Mouse (Mus musculus): ENCODE data around the gene Rgr.

Gene Rgr

GRCm38 (mm10) chr14:37048914-37049410 lies at the start of gene Rgr:
Gene Rgr (minus strand): TSS chr14:37048964.
- DNase-seq (ENCODE audit: low spot score), result no peak

- no peak for DNase-seq (ENCODE audit: low spot score)
Measured at GRCm38 (mm10) chr14:37097956-37098530, 49.3 kb upstream of the Rgr start, which contains the start of gene Cdhr1. Gene Cdhr1 (minus strand): TSS chr14:37098347.

DNA sequence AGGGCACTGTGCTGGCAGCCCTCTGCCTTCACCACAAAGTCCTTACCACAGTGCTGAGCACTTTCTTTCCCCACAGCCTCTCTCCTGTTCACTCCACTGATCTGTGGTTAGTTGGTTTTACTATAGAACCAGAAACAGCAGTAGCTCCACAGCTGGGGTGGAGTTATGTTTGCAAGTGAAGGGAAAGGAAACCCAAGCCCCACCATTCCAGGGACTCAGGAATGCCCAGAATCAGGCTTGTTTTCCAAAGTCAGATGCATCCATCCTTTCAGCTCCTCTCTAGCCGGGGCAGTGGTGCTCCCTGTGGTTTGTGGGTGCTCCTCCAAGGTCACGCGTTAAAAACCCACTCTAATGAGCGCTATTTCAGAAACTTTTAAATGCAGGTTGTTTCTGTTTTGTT lies 46.8 kb upstream of the Rgr start:
- DNase-seq (ENCODE audit: low spot score), result no peak

GRCm38 (mm10) chr14:37094436-37094835 lies 45.7 kb upstream of the Rgr start:
- DNase-seq (ENCODE audit: low spot score), result no peak

DNA sequence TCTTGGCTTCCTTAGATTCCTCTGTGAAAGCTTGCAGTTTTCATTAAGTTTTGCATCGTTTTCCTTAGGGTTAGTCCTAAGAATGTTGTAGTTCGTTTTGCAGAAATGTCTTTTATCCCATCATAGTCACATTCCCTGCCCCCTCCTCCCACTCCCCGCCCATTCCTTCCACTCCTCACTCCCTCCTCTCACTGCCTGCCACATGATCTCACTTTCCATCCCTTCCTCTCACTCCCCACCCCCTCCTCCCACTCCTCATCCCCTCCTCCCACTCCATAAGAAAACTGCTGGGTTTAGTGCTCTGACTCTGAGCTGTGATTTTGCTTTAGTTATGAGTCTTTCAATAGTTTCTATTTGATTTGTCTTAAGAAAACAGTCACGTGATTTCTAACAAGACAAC lies 35.0 kb upstream of the Rgr start:
- no peak for DNase-seq (ENCODE audit: low spot score)

DNA sequence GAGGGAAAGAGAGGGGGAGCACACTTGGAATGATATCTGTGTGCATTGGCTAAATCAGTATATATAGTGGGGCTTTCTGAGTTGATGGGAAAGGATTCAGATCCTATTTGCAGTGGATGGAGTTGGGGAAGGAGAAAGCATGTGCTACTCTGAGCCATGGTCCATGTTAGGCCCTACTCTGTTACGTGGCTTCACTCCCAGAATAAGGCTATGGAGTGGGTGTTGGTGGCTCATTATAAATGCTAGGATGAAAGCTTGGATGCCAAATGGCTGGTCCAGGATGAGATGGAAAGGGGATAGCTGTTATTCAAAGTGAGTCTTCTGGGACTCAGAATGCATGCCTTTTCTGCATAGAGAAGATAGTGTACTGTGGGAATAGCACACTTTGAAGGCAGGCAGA lies 32.0 kb upstream of the Rgr start:
- DNase-seq (ENCODE audit: low spot score), result no peak

- peak; percentile 8 for DNase-seq (ENCODE audit: low spot score)
Measured at GRCm38 (mm10) chr14:37068516-37068915, 19.8 kb upstream of the Rgr start.

DNA sequence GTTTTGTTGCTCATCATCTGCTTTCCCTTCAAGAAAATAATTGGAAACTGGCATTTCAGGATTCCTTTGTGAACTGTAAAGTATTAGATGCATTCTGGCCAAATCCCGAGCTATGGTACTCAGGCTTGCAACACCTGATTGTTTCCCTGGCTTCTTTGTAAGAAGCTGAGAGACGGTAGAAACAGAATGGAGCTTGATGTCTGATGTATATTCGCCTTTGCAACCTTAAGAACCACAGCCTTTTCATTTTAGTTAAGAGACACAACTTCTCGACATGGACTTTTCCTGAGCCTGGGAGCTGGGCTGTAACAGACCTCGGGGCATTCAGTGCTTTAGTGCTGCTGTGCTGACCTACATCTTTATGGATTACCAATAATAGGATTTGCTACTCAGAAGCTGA lies 18.9 kb upstream of the Rgr start, which contains the start of gene Lrit2:
Lrit2 (plus strand) TSS at position 301 of the 400 bp plus-strand sequence.
- no peak for DNase-seq (ENCODE audit: low spot score)

DNA sequence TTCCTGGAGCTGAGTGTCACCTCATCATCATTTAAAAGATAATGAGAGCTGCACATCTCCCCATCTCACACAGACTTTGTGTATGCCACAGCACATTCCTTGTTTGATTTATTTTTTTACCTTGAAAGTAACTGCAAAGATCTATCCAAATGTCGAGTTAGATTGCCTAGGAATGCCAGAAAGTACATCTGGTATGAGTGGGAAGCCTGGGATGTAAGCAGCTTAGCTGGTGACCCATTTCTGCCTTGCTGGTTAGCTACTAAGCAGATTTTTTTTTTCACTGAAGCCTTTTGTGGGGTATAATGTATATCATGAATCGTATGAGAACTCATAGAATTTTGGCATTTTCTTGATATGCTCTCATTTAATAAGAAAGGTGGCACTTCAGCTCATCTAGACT lies 17.9 kb upstream of the Rgr start:
- no peak for DNase-seq (ENCODE audit: low spot score)

GRCm38 (mm10) chr14:37064849-37065248 lies 16.1 kb upstream of the Rgr start:
- DNase-seq (ENCODE audit: low spot score), result no peak

DNA sequence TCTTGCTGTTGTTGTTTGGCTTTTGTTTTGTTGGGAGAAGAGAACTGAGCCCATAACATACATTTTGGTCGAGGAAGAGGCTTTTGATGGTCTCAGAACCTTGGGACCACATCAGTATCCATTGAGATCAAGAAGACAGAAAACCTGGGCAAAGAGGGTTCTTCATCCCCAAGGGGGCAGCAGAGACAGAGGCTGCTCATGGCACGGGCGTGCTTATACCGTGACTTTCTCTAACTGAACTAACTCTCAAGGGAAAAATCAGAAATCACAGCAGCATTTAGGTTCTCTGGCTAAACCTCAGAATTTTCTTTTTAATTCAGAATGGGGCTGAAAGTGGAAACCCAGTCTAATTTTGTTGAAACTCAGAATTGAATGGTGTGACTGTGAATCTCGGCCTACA lies 14.3 kb downstream of the Rgr start:
- no peak for DNase-seq (ENCODE audit: low spot score)

DNA sequence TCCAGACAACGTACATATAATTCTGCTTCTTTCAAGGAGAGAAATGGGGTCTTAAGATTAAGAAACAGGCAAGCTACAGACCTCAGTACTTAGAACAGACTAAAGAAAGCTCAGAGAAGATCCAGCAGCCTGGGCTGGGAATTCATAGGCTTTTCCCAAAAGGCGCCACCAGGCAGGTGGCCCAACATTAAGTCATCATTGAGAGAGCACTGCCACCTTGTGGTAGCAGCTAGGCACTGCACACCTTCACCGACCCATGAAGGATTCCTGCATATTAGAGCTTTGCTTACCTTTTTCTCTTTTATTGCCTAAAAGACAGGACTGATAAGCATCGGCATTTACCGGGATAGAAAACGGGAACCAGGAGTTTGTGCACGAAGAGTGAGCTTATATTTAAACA lies 15.5 kb downstream of the Rgr start:
- peak; percentile 20 for DNase-seq (ENCODE audit: low spot score)

GRCm38 (mm10) chr14:37032481-37033104 lies 16.2 kb downstream of the Rgr start:
- DNase-seq (ENCODE audit: low spot score), result no peak

DNA sequence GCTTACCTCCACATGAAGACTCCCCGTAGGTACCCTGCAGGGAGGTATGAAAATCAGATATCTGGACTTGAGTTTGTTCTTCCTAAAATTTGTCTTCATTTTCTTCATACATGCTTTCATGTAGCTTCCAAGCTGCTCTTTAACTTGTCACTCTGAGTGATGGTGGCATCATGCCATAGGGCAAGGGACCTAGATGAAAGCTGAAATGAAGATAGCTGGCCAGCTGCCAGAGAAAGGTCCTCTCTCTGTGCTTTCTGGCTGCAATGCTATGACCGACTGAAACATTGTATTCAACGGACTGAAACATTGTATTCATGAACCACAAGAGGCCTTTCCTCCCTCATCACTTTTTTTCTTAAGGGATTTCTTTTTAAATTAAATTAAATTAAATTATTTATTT lies 20.2 kb downstream of the Rgr start:
- no peak for DNase-seq (ENCODE audit: low spot score)

DNA sequence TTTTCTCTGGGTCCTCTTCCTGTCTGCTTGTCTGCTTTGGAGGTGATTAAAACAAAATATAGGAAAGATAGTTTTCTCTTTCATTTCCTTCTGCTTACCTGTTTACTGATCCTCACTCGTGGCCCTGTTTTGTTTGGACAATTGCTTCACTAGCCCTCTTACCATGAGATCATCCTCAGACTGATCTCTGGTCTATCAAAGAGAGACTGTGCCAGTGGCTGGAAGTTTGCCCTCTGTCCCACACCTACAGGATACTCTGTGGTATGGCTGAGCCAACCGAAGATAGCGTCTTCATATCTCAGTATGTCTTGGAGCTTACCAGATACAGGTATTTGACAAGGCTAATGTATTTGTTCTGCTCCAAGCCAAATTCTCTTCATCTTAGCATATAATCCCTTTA lies 20.8 kb downstream of the Rgr start:
- no peak for DNase-seq (ENCODE audit: low spot score)

- DNase-seq (ENCODE audit: low spot score), result no peak
Measured at GRCm38 (mm10) chr14:37027248-37027933, 21.4 kb downstream of the Rgr start.

DNA sequence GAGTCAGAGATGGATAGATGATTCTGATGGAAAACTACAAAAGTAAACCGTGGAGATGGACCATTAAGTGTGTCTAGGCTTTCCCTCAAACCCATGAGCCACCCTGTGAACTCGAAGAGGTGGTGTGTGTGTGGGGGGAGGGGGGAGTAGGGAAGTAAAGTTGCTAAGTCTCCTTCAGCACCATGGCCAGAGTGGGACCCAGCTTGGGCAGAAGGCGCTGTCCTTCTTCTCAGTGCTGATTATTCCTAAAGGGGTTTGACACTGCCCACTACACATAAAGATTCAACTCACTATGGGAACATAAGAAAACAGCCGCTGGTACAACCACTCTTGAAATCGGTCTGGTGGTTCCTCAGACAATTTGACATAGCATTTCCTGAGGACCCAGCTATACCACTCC lies 32.9 kb downstream of the Rgr start:
- no peak for DNase-seq (ENCODE audit: low spot score)

GRCm38 (mm10) chr14:37013644-37014043 lies 35.1 kb downstream of the Rgr start:
- no peak for DNase-seq (ENCODE audit: low spot score)

DNA sequence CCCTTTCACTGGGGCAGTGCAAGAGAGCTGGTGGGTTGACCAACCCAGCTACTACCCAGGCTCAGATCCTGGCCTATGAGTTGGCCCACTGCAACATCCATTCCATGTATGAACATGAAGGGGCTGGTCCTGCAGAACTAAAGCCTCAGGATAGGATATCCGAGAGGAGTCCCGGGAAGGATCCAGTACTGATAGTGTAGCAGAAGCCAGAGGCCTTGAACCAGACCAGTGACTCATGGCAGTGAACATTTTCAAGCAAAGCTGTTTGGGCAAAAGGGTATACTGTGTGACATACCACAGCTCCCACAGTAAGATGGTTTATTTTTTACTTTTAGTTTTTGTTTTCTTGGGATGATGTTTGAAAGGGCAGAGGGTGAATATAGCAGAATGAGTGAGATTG lies 39.1 kb downstream of the Rgr start:
- DNase-seq (ENCODE audit: low spot score), result no peak

DNA sequence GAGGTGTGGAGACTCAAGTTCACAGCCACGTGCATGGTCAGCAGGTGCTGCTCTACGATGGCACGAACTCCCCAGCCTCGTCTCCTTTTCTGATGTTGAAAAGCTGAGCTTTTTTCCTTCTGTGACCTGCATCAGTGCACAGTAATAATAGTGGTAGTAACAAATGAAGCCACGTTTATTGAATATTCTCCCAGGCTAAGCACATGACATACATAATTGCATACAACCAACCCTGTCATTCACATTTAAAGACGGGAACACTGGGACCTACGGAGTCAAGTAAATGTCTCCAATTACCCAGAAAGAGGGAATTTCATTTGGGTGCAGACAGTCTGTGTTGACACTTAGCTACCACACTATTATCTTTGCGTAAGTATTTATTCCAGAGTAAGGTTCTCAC lies 42.3 kb downstream of the Rgr start:
- no peak for DNase-seq (ENCODE audit: low spot score)

GRCm38 (mm10) chr14:37005865-37006264 lies 42.9 kb downstream of the Rgr start:
- no peak for DNase-seq (ENCODE audit: low spot score)

DNA sequence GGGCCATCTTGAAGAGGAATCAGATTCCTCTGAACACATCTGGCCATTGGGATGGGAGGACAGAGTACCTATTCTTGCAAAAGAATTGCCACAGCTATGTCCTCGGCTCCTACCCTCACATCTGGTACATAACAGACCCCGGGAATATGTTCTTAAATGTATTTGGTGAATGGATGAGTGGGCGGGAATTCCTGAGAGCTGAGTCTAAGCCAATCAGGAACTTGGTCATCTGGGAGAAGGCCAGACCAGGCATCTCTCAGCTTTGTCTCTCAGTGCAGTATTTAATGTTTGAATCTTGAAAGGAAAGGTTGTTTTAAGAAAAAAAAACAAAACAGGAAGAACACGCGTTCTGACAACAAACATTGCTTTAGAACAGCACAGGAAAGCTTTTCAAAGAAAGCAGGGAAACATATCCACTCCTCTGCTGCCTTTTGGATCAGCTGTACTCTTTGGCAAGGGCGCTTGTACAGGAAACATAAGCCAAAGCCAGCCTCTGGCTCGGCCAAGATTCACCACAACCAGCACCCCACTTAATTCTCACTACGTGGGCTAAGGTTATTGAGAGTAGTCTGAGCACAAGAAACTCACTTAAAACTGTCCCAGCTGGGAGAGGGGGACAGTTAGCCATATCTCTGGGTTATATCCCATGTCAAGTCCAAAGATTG lies 45.2 kb downstream of the Rgr start:
- DNase-seq (ENCODE audit: low spot score), result no peak

DNA sequence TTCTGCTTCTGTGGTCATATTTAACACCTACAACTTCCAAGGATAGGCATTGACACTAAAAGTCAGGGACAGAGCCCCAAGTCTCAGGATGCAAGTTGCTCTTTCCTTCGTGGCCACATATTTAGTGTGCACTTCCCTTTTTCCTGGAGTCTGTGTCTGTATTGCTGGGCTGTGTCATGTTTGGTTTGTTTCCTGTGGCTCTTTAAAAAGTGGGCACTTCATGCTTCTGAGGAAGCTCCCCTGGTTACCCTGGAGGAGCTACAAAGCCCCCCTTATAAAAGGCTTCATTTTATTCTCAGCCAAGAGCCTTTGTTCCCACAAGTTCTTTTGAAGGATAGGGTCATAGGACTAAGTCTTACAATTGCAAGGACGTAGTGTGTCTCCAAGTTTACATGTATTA lies 45.9 kb downstream of the Rgr start:
- DNase-seq (ENCODE audit: low spot score), result no peak

Data from c-Kit-positive CD71-positive TER-119-positive erythroid progenitor cells, embryonic 14.5 days (primary cell).